Comparison of ENCODE assay signal across 8 mouse cellular contexts in genomic region chr6:72552171-72553078, GRCm38 (mm10). TPM values are rescaled to one million over a fixed set of nuclear protein-coding genes. Genes with fewer than 3 reads are reported as not detected.
DNase-seq lines count a peak whose midpoint lies in the region; ATAC-seq and TF ChIP-seq lines count a peak whose summit lies in the region.

No protein-coding gene starts in this region.

- 17% methylated on average over 27 of the region's 27 CpGs for WGBS in intestine, postnatal 0 days
- 14% methylated on average over 27 of the region's 27 CpGs for WGBS in liver, embryonic 12.5 days (ENCODE audit: insufficient replicate concordance)

- DNase-seq in 3134 (ENCODE audit: extremely low read depth, insufficient read length, low spot score) = peak; percentile 87
- peak; percentile 91 for DNase-seq in Muller cell, postnatal 12 days (ENCODE audit: inconsistent ontology term)
- peak; percentile 59 for DNase-seq in embryo, embryonic 11.5 days (ENCODE audit: low read depth, low spot score)
- DNase-seq in heart, adult 18-20 months = peak; percentile 78 to 92
- DNase-seq in telencephalon, adult 2 months (ENCODE audit: low read depth, low spot score) = peak; percentile 66

- H3K27me3 ChIP-seq in intestine, postnatal 0 days (replicated peaks; ENCODE audit: control insufficient read depth, insufficient read depth, low read length) = no peaks in the 10 kb centered on the region
- no peaks in the 10 kb centered on the region for H3K27me3 ChIP-seq in liver, embryonic 12.5 days (replicated peaks)

- no peaks in the 10 kb centered on the region; the same call in 1 of the 2 replicates for H3K36me3 ChIP-seq in intestine, postnatal 0 days (ENCODE audit: control insufficient read depth, insufficient read depth)
- H3K36me3 ChIP-seq in liver, embryonic 12.5 days = no peaks in the 10 kb centered on the region

- H3K4me2 ChIP-seq in intestine, postnatal 0 days (replicated peaks; ENCODE audit: low read depth) = peak overlapping the region; percentile 59
- H3K4me2 ChIP-seq in liver, embryonic 12.5 days = peak overlapping the region; percentile 86

- no peaks in the 10 kb centered on the region for H3K9me3 ChIP-seq in intestine, postnatal 0 days (ENCODE audit: control insufficient read depth)
- H3K9me3 ChIP-seq in liver, embryonic 12.5 days (replicated peaks) = no peaks in the 10 kb centered on the region

- peak overlapping the region; percentile 40; the same call in 1 of the 2 replicates for H3K9ac ChIP-seq in intestine, postnatal 0 days (ENCODE audit: low read depth, low read length)
- H3K9ac ChIP-seq in liver, embryonic 12.5 days = peak overlapping the region; percentile 66

- peak overlapping the region; percentile 66 for H3K27ac ChIP-seq in intestine, postnatal 0 days (ENCODE audit: low read depth, low read length)
- H3K27ac ChIP-seq in liver, embryonic 12.5 days = peak overlapping the region; percentile 72

- ATAC-seq in intestine, postnatal 0 days = peak; percentile 66
- peak; percentile 70 for ATAC-seq in liver, embryonic 12.5 days
- ATAC-seq in monocyte, adult 5-6 weeks (replicated peaks; ENCODE audit: insufficient number of reproducible peaks, low FRiP score, low TSS enrichment, poor library complexity, severe bottlenecking) = peak; percentile 67

- peaks cover 19% of the 10 kb centered on the region for H3K4me1 ChIP-seq in intestine, postnatal 0 days (replicated peaks; ENCODE audit: control insufficient read depth, insufficient read depth, low read length)
- H3K4me1 ChIP-seq in liver, embryonic 12.5 days = peaks cover 51% of the 10 kb centered on the region

- peak; percentile 41 for TF ChIP-seq CTCF in intestine, postnatal 0 days (IDR thresholded peaks at IDR 0.05; ENCODE audit: low read depth)

- H3K4me3 ChIP-seq in intestine, postnatal 0 days (ENCODE audit: low read depth, low read length) = peak overlapping the region; percentile 37
- peak overlapping the region; percentile 55 for H3K4me3 ChIP-seq in liver, embryonic 12.5 days

RNA-seq across cellular contexts. Expression of gene Capg, which starts 8.2 kb away (rescaled TPM):
- total RNA-seq in heart, adult 18-20 months (2021) = 10 to 100 TPM in 1 of 2 experiments, 1 to 10 TPM in 1; 9.4 to 11.9 TPM
- 25.2 and 28.5 TPM in 2 replicates for polyA plus RNA-seq in intestine, postnatal 0 days (2015; fragmentation: Nextera tagmentation; extraction: Ambion mirVana)
- polyA plus RNA-seq in liver, embryonic 12.5 days (2016; fragmentation: Nextera tagmentation; extraction: Ambion mirVana) = 18.5 and 19.7 TPM in 2 replicates
- 54.4 to 71.6 TPM (median 54.8 TPM) in 3 replicates for total RNA-seq in monocyte, adult 5-6 weeks (2017)

RNA-seq across cellular contexts. Expression of gene Sh2d6, which starts 30.9 kb away (rescaled TPM):
- total RNA-seq in heart, adult 18-20 months (2021) = under 1 TPM in 1 of 2 experiments, not detected in 1; 0.25 TPM
- polyA plus RNA-seq in intestine, postnatal 0 days (2015; fragmentation: Nextera tagmentation; extraction: Ambion mirVana) = 0.12 and 0.16 TPM in 2 replicates
- not detected in 2 replicates for polyA plus RNA-seq in liver, embryonic 12.5 days (2016; fragmentation: Nextera tagmentation; extraction: Ambion mirVana)
- 0.75 TPM in 1 of 3 replicates, not detected in the others for total RNA-seq in monocyte, adult 5-6 weeks (2017)

RNA-seq across cellular contexts. Expression of gene Elmod3, which starts 45.8 kb away (rescaled TPM):
- total RNA-seq in heart, adult 18-20 months (2021) = 10 to 100 TPM; 11.6 to 12.6 TPM
- 11.1 and 11.7 TPM in 2 replicates for polyA plus RNA-seq in intestine, postnatal 0 days (2015; fragmentation: Nextera tagmentation; extraction: Ambion mirVana)
- polyA plus RNA-seq in liver, embryonic 12.5 days (2016; fragmentation: Nextera tagmentation; extraction: Ambion mirVana) = 6.8 and 7.6 TPM in 2 replicates
- 7.6 to 8.8 TPM (median 8.0 TPM) in 3 replicates for total RNA-seq in monocyte, adult 5-6 weeks (2017)

RNA-seq across cellular contexts. Expression of gene Retsat, which starts 45.9 kb away (rescaled TPM):
- 100 to 1,000 TPM; 199 to 208 TPM for total RNA-seq in heart, adult 18-20 months (2021)
- 24.6 and 26.4 TPM in 2 replicates for polyA plus RNA-seq in intestine, postnatal 0 days (2015; fragmentation: Nextera tagmentation; extraction: Ambion mirVana)
- 15.3 and 16.6 TPM in 2 replicates for polyA plus RNA-seq in liver, embryonic 12.5 days (2016; fragmentation: Nextera tagmentation; extraction: Ambion mirVana)
- total RNA-seq in monocyte, adult 5-6 weeks (2017) = 2.9 to 10.9 TPM (median 6.6 TPM) in 3 replicates

Comparison
In these comparisons a context has a peak if more than half of its experiments do, and no peak if none do; other contexts are left out.
1. Peak in every context shown above with its lines: DNase-seq, ATAC-seq, H3K4me3 ChIP-seq and H3K27ac ChIP-seq.